Mouse (Mus musculus) CH12.LX (cell line): Measurements from ENCODE around the gene Pde4b.

Experiments
- CHD2 ChIP-seq: IDR thresholded peaks from 2 replicates; pipeline ENCODE4 v1.6.1; 2011; ENCODE audit warnings: low read length, improper control_type of control experiment
- CTCF ChIP-seq, 2 experiments: IDR thresholded peaks in 1 of 2; conservative IDR thresholded peaks in 1 of 2; 2 replicates each; pipeline ENCODE4 v1.5.1; 2011 to 2012; ENCODE audit warnings: low read depth in 2 of 2, low read length in 2 of 2, improper control_type of control experiment in 1 of 2, inconsistent platforms in 1 of 2, mild to moderate bottlenecking in 1 of 2, moderate library complexity in 1 of 2
- ETS1 ChIP-seq: conservative IDR thresholded peaks from 2 replicates; pipeline ENCODE4 v1.6.1; 2012; ENCODE audit warnings: low read depth, mild to moderate bottlenecking, inconsistent platforms, low read length, improper control_type of control experiment, moderate library complexity
- MAFK ChIP-seq: IDR thresholded peaks from 2 replicates; pipeline ENCODE4 v1.6.1; 2011; ENCODE audit warnings: low read length, improper control_type of control experiment; ENCODE audit not compliant: insufficient replicate concordance
- MAX ChIP-seq: IDR thresholded peaks from 2 replicates; pipeline ENCODE4 v1.6.1; 2011; ENCODE audit warnings: low read length, improper control_type of control experiment
- MAZ ChIP-seq: IDR thresholded peaks from 2 replicates; pipeline ENCODE4 v1.6.1; 2012; ENCODE audit warnings: low read depth, mild to moderate bottlenecking, inconsistent platforms, low read length, improper control_type of control experiment, moderate library complexity
- NELFE ChIP-seq: IDR thresholded peaks from 2 replicates; pipeline ENCODE4 v1.6.1; 2011; ENCODE audit warnings: low read depth, low read length, improper control_type of control experiment
- PAX5 ChIP-seq: IDR thresholded peaks from 2 replicates; pipeline ENCODE4 v1.6.1; 2012; ENCODE audit warnings: low read length, inconsistent platforms, mixed read lengths
- POLR2A ChIP-seq: IDR thresholded peaks from 2 replicates; pipeline ENCODE4 v1.6.1; 2011; ENCODE audit warnings: low read depth, mild to moderate bottlenecking, improper control_type of control experiment, low read length
- POLR2AphosphoS2 ChIP-seq: IDR thresholded peaks from 2 replicates; pipeline ENCODE4 v1.6.1; 2011; ENCODE audit warnings: low read depth, low read length, improper control_type of control experiment
- USF1 ChIP-seq: IDR thresholded peaks from 2 replicates; pipeline ENCODE4 v1.6.1; 2014; ENCODE audit warnings: low read depth, mild to moderate bottlenecking, inconsistent platforms, low read length, improper control_type of control experiment
- USF2 ChIP-seq: conservative IDR thresholded peaks from 2 replicates; pipeline ENCODE4 v1.6.1; 2011; ENCODE audit warnings: low read depth, low read length, improper control_type of control experiment
- ZC3H11A ChIP-seq: IDR thresholded peaks from 2 replicates; pipeline ENCODE4 v1.6.1; 2012; ENCODE audit warnings: low read depth, mild to moderate bottlenecking, inconsistent platforms, low read length, improper control_type of control experiment

DNA sequence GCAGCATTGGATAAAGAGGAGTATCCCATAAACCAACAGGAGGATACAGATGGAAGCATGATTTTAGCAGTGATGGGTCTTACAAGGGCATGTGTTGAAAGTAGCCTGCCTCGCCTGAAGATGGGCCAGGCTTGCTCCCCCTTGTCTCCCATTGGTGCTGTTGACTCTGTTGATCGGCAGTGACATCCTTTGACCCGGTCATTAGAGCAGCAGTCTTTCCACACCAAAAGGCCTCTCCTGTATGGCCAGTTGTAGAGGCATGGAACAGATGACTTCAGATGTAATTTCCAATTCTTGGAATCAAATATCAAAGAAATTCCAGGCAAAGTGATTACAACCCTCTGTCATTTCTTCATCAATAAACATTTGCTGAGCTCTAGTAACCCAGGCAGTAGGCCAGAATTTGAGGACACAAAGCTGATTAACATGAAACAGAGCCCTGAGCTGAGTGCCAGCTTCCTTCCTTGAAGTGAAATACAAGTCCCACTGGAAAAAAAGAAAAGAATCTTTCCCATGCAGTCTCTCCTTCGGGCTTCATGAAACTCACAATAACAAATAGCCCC lies 550.1 kb downstream of the Pde4b start:
- TF ChIP-seq CTCF (conservative IDR thresholded peaks at IDR 0.05 in 1 of 2, IDR thresholded peaks at IDR 0.05 in 1 of 2; ENCODE audit: low read depth in 2 of 2, low read length in 2 of 2) (no peak), CHD2 (no peak), ZC3H11A (no peak), USF1 (no peak), POLR2A (no peak), POLR2AphosphoS2 (no peak), MAZ (no peak), MAX (no peak), ETS1 (no peak), PAX5 (no peak), MAFK (no peak), NELFE (no peak), USF2 (no peak)
